Mouse (Mus musculus) liver, embryonic 14.5 days (tissue): ENCODE results near the gene Hmcn2. TPM values are rescaled to one million over a fixed set of nuclear protein-coding genes. Genes with fewer than 3 reads are reported as not detected.
A peak's percentile ranks its signal among the peaks of the same experiment; 100 is the strongest.

Experiments
- ATAC-seq: fragments of 200-750 bp; cut with Nextera tagmentation; 2 replicates; pipeline ENCODE4 v1.8.0; 2017; ENCODE audit warnings: moderate number of reproducible peaks, mild to moderate bottlenecking, moderate library complexity; ENCODE audit not compliant: insufficient read depth
- DNase-seq, 3 experiments: peaks; one replicate each; pipeline ENCODE4 v3.0.0-alpha.2; 2012 to 2013; ENCODE audit warnings: low read depth in 3 of 3, low spot score in 3 of 3
- H3K27ac ChIP-seq: fragments of 300-500 bp; sonication (generic); 2 replicates; pipeline ENCODE4 v1.5.1; 2014; ENCODE audit warnings: moderate library complexity, mild to moderate bottlenecking, control low read depth, inconsistent platforms
- H3K27me3 ChIP-seq: fragments of 300-500 bp; sonication (generic); 2 replicates; pipeline ENCODE4 v1.6.1; 2014; ENCODE audit warnings: mild to moderate bottlenecking, low read length, moderate library complexity; ENCODE audit not compliant: control insufficient read depth, insufficient read depth
- H3K36me3 ChIP-seq: fragments of 300-500 bp; sonication (generic); replicated peaks from 2 replicates; pipeline ENCODE4 v1.6.1; 2014; ENCODE audit warnings: low read depth; ENCODE audit not compliant: control insufficient read depth, insufficient read depth
- H3K4me1 ChIP-seq, 2 experiments: fragments of 200-500 bp in 1 of 2; fragments of 300-500 bp in 1 of 2; sonication (generic) in 1 of 2; replicated peaks; 2 replicates each; pipeline ENCODE4 v1.6.1; 2012 to 2014; ENCODE audit warnings: antibody characterized with exemption in 1 of 2, inconsistent platforms in 1 of 2, low read length in 1 of 2; ENCODE audit not compliant: control insufficient read depth in 2 of 2, insufficient read depth in 2 of 2
- H3K4me2 ChIP-seq: fragments of 300-500 bp; sonication (generic); 2 replicates; pipeline ENCODE4 v1.6.1; 2014; ENCODE audit warnings: low read depth, mild to moderate bottlenecking, control low read depth, moderate library complexity
- H3K4me3 ChIP-seq, 2 experiments: fragments of 200-500 bp in 1 of 2; fragments of 300-500 bp in 1 of 2; sonication (generic) in 1 of 2; 2 replicates each; pipeline ENCODE4 v1.5.1; 2012 to 2014; ENCODE audit warnings: low read depth in 2 of 2, low read length in 2 of 2, mild to moderate bottlenecking in 2 of 2, control low read depth in 1 of 2, inconsistent platforms in 1 of 2, moderate library complexity in 1 of 2; ENCODE audit not compliant: insufficient read depth in 1 of 2
- H3K9ac ChIP-seq: fragments of 300-500 bp; sonication (generic); replicated peaks from 2 replicates; pipeline ENCODE4 v1.6.1; 2014; ENCODE audit warnings: mild to moderate bottlenecking, control low read depth, moderate library complexity
- H3K9me3 ChIP-seq: fragments of 300-500 bp; sonication (generic); 2 replicates; pipeline ENCODE4 v1.6.1; 2016; ENCODE audit warnings: low read length, mixed read lengths; ENCODE audit not compliant: control insufficient read depth
- CTCF ChIP-seq: IDR thresholded peaks from 2 replicates; pipeline ENCODE4 v1.5.1; 2016; ENCODE audit warnings: antibody characterized with exemption, low read depth, control low read depth
- EP300 ChIP-seq: IDR thresholded peaks from 2 replicates; pipeline ENCODE4 v1.6.1; 2016; ENCODE audit warnings: antibody characterized with exemption, low read depth
- WGBS: fragments of 180-500 bp; shearing (Covaris S2); extraction: QIAGEN DNeasy Blood & Tissue Kit; methylation state at CpG from one replicate; pipeline ENCODE4 v1.1.7; 2014; ENCODE audit not compliant: insufficient replicate concordance; 5-methylcytosine and 5-hydroxymethylcytosine counted together
- polyA plus RNA-seq, 2 experiments: library from polyadenylated mRNA; depleted of rRNA in 1 of 2; stranded (reverse) in 1 of 2; unstranded in 1 of 2; fragments of >200 nt; fragmentation: Nextera tagmentation in 1 of 2; extraction: Ambion mirVana in 1 of 2; gene quantifications; 2 replicates each; pipeline versions ENCODE4 v1.2.1 to v1.2.3; 2012 to 2014

Hmcn2 gene
- polyA plus RNA-seq, 2 experiments, result 0.10 to 0.27 TPM

GRCm38 (mm10) chr2:31382952-31383351 is 68.7 kb downstream of the Hmcn2 start:
- H3K27me3 ChIP-seq, result no peaks in the 10 kb centered on the region
- no peak overlapping the region for H3K4me2 ChIP-seq
- WGBS, result 18% methylated on average over 4 of the region's 4 CpGs
- H3K27ac ChIP-seq, result no peak overlapping the region
- H3K4me3 ChIP-seq, result no peak overlapping the region
- H3K9ac ChIP-seq, result no peak overlapping the region
- no peaks in the 10 kb centered on the region for H3K9me3 ChIP-seq
- peak in 2 of 3 experiments; percentile 12 to 17 for DNase-seq
- no peaks in the 10 kb centered on the region for H3K36me3 ChIP-seq
- no peaks in the 10 kb centered on the region for H3K4me1 ChIP-seq
- ATAC-seq, result no peak
- TF ChIP-seq EP300 (no peak), CTCF (peak; percentile 94)

- Histone ChIP-seq H3K27me3 (no peaks in the 10 kb centered on the region), H3K4me2 (no peak overlapping the region), H3K4me3 (no peak overlapping the region), H3K9me3 (no peaks in the 10 kb centered on the region), H3K27ac (no peak overlapping the region), H3K9ac (no peak overlapping the region), H3K4me1 (no peaks in the 10 kb centered on the region), H3K36me3 (no peaks in the 10 kb centered on the region)
- WGBS, result 10% methylated on average over 10 of the region's 10 CpGs
- no peak for DNase-seq
- no peak for TF ChIP-seq EP300
- no peak for ATAC-seq
Measured at GRCm38 (mm10) chr2:31416968-31417367, 102.8 kb downstream of the Hmcn2 start.

GRCm38 (mm10) chr2:31418021-31418420 is 103.8 kb downstream of the Hmcn2 start:
- WGBS, result 56% methylated on average over 5 of the region's 5 CpGs

DNA sequence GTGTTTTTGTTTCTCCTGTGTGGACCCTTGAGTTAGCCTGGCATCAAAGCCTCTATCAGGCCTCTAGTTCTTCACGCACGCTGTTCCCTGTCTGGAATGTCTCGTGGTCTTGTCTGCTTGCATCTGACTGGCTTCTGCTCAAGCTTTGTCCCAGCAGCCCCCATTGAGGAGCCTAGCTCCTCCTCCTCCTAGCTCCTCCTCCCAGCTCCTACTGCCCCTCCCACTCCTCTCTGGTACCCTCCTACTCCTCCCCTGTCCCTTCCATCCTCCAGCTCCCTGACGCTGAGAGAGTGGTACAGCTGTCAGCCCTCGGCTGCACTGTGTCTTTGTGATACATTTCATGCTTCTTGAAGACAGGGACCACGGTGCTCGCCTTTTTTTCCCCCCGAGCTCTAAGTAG is 104.4 kb downstream of the Hmcn2 start:
- Histone ChIP-seq H3K36me3 (no peaks in the 10 kb centered on the region), H3K9me3 (no peaks in the 10 kb centered on the region), H3K27ac (no peak overlapping the region), H3K27me3 (no peaks in the 10 kb centered on the region), H3K9ac (no peak overlapping the region), H3K4me1 (no peaks in the 10 kb centered on the region), H3K4me2 (no peak overlapping the region), H3K4me3 (no peak overlapping the region)
- ATAC-seq (no peak), DNase-seq (no peak)
- TF ChIP-seq EP300 (no peak), CTCF (no peak)
- WGBS, result 39% methylated on average over 8 of the region's 8 CpGs

More at GRCm38 (mm10) chr2:31418021-31418420, 103.8 kb downstream of the Hmcn2 start:
- H3K4me1 ChIP-seq, result no peaks in the 10 kb centered on the region
- no peak overlapping the region for H3K4me2 ChIP-seq
- no peaks in the 10 kb centered on the region for H3K27me3 ChIP-seq
- TF ChIP-seq CTCF (no peak), EP300 (no peak)
- no peak overlapping the region for H3K27ac ChIP-seq
- H3K9ac ChIP-seq, result no peak overlapping the region
- no peak for DNase-seq
- no peaks in the 10 kb centered on the region for H3K9me3 ChIP-seq
- no peak overlapping the region for H3K4me3 ChIP-seq
- H3K36me3 ChIP-seq, result no peaks in the 10 kb centered on the region
- no peak for ATAC-seq

DNA sequence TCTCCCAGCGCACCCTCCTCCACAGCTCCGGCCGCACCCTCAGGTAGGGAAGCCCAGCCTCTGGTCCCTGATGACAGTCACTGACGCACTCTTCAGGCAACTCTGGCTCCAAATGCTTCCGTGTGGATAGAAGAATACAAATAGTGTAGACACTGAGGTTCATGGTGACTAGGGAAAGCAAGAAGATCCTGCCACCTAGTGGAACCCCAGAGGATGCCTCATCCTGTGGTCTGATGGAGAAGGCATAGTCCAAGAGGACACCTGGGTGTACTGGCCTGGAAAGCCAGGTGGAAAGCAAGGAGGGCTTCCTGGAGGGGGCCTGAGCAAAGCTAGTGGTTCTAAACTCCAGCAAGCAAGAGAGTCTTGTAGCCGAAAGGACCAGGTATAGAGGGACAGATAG is 106.7 kb downstream of the Hmcn2 start:
- Histone ChIP-seq H3K27me3 (no peaks in the 10 kb centered on the region), H3K4me2 (no peak overlapping the region), H3K27ac (no peak overlapping the region), H3K4me1 (no peaks in the 10 kb centered on the region), H3K9ac (no peak overlapping the region), H3K9me3 (no peaks in the 10 kb centered on the region), H3K4me3 (no peak overlapping the region), H3K36me3 (no peaks in the 10 kb centered on the region)
- TF ChIP-seq EP300 (no peak), CTCF (peak; percentile 50)
- DNase-seq (no peak), ATAC-seq (no peak)
- 69% methylated on average over 6 of the region's 6 CpGs for WGBS
